Mouse (Mus musculus): Measurements from ENCODE around the gene Olfr47.
"Not testable (repeated sequence)": the region's sequence is repeated elsewhere in the genome, so short reads cannot be mapped to it uniquely, and the experiment has no call there.

The Olfr47 gene

GRCm38 (mm10) chr6:43231255-43231654 is at the start of gene Olfr47:
Gene Olfr47 (plus strand): TSS chr6:43231529.
- DNase-seq = not testable (repeated sequence)

GRCm38 (mm10) chr6:43190986-43191385 is 40.3 kb upstream of the Olfr47 start:
- DNase-seq = no peak

- no peak for DNase-seq
Observed at GRCm38 (mm10) chr6:43196781-43197180, 34.5 kb upstream of the Olfr47 start, which contains the start of gene Olfr435. Gene Olfr435 (plus strand): TSS chr6:43197146.

- DNase-seq = no peak
Observed at GRCm38 (mm10) chr6:43198094-43198493, 33.2 kb upstream of the Olfr47 start.

- no peak for DNase-seq
Observed at GRCm38 (mm10) chr6:43202786-43203185, 28.5 kb upstream of the Olfr47 start.

- no peak for DNase-seq
Observed at GRCm38 (mm10) chr6:43205355-43205754, 26.0 kb upstream of the Olfr47 start.

- DNase-seq = not testable (repeated sequence)
Observed at GRCm38 (mm10) chr6:43212873-43213272, 18.5 kb upstream of the Olfr47 start, which contains the start of gene Olfr434. Gene Olfr434 (plus strand): TSS chr6:43213021.

GRCm38 (mm10) chr6:43242061-43242460 is 10.7 kb downstream of the Olfr47 start:
- DNase-seq = peak; percentile 25

GRCm38 (mm10) chr6:43247396-43247795 is 16.1 kb downstream of the Olfr47 start:
- no peak for DNase-seq

- no peak for DNase-seq
Observed at GRCm38 (mm10) chr6:43252994-43253393, 21.7 kb downstream of the Olfr47 start.

- peak; percentile 38 for DNase-seq
Observed at GRCm38 (mm10) chr6:43254193-43254926, 23.0 kb downstream of the Olfr47 start.

- no peak for DNase-seq
Observed at GRCm38 (mm10) chr6:43260756-43261155, 29.4 kb downstream of the Olfr47 start.

- DNase-seq = peak; percentile 91
Observed at GRCm38 (mm10) chr6:43265363-43266041, 34.2 kb downstream of the Olfr47 start, which contains the start of gene Arhgef5. Gene Arhgef5 (plus strand): TSS chr6:43265582.

- peak; percentile 74 for DNase-seq
Observed at GRCm38 (mm10) chr6:43266356-43266755, 35.0 kb downstream of the Olfr47 start.

GRCm38 (mm10) chr6:43272597-43272996 is 41.3 kb downstream of the Olfr47 start:
- peak; percentile 55 for DNase-seq

- no peak for DNase-seq
Observed at GRCm38 (mm10) chr6:43274123-43274522, 42.8 kb downstream of the Olfr47 start.

GRCm38 (mm10) chr6:43278247-43278646 is 46.9 kb downstream of the Olfr47 start:
- peak; percentile 45 for DNase-seq

- DNase-seq = no peak
Observed at GRCm38 (mm10) chr6:43280481-43280880, 49.2 kb downstream of the Olfr47 start.
